Mouse (Mus musculus) neural tube, embryonic 14.5 days (tissue): ENCODE measurements around the gene Camk1d. TPM values are rescaled to one million over a fixed set of nuclear protein-coding genes. Genes with fewer than 3 reads are reported as not detected.
"Not testable (repeated sequence)": the region's sequence is repeated elsewhere in the genome, so short reads cannot be mapped to it uniquely, and the experiment has no call there.

Source experiments
- ATAC-seq: fragments of 200-750 bp; cut with Nextera tagmentation; 2 replicates; pipeline ENCODE4 v1.8.0; 2017; ENCODE audit warnings: low read depth, mild to moderate bottlenecking, moderate TSS enrichment, moderate library complexity
- H3K27ac ChIP-seq: fragments of 300-500 bp; sonication (generic); 2 replicates; pipeline ENCODE4 v1.5.1; 2014; ENCODE audit warnings: low read depth, mild to moderate bottlenecking, control low read depth, low read length, moderate library complexity, mixed read lengths
- H3K27me3 ChIP-seq: fragments of 300-500 bp; sonication (generic); 2 replicates; pipeline ENCODE4 v1.6.1; 2014; ENCODE audit warnings: low read length; ENCODE audit not compliant: control insufficient read depth, insufficient read depth
- H3K36me3 ChIP-seq: fragments of 300-500 bp; sonication (generic); 2 replicates; pipeline ENCODE4 v1.6.1; 2014; ENCODE audit warnings: low read length, mixed read lengths; ENCODE audit not compliant: control insufficient read depth, insufficient read depth
- H3K4me1 ChIP-seq: fragments of 300-500 bp; sonication (generic); 2 replicates; pipeline ENCODE4 v1.6.1; 2014; ENCODE audit warnings: low read length; ENCODE audit not compliant: control insufficient read depth, insufficient read depth
- H3K4me2 ChIP-seq: fragments of 300-500 bp; sonication (generic); 2 replicates; pipeline ENCODE4 v1.6.1; 2014; ENCODE audit warnings: mild to moderate bottlenecking, low read depth, low read length, control low read depth
- H3K4me3 ChIP-seq: fragments of 300-500 bp; sonication (generic); 2 replicates; pipeline ENCODE4 v1.5.1; 2014; ENCODE audit warnings: low read depth, low read length, control low read depth, mixed read lengths
- H3K9ac ChIP-seq: fragments of 300-500 bp; sonication (generic); replicated peaks from 2 replicates; pipeline ENCODE4 v1.6.1; 2014; ENCODE audit warnings: low read depth, mild to moderate bottlenecking, control low read depth, low read length, mixed read lengths
- H3K9me3 ChIP-seq: fragments of 300-500 bp; sonication (generic); 2 replicates; pipeline ENCODE4 v1.6.1; 2016; ENCODE audit warnings: low read length; ENCODE audit not compliant: control insufficient read depth
- WGBS: fragments of 180-500 bp; shearing (Covaris S2); extraction: QIAGEN DNeasy Blood & Tissue Kit; methylation state at CpG from one replicate; pipeline ENCODE4 v1.1.7; 2014; 5-methylcytosine and 5-hydroxymethylcytosine counted together
- polyA plus RNA-seq: library from polyadenylated mRNA; unstranded; fragments of >200 nt; fragmentation: Nextera tagmentation; extraction: Ambion mirVana; gene quantifications from 2 replicates; pipeline ENCODE4 v1.2.1, GENCODE M21; 2014

Camk1d gene
- polyA plus RNA-seq, 1 experiment from 2014 or later = 9.9 TPM

- Histone ChIP-seq H3K4me3 (no peak overlapping the region), H3K27ac (no peak overlapping the region), H3K36me3 (no peaks in the 10 kb centered on the region), H3K4me2 (no peak overlapping the region), H3K9ac (no peak overlapping the region), H3K9me3 (no peaks in the 10 kb centered on the region), H3K4me1 (no peaks in the 10 kb centered on the region), H3K27me3 (no peaks in the 10 kb centered on the region)
- 84% methylated on average over 3 of the region's 3 CpGs for WGBS
- no peak for ATAC-seq
Observed at GRCm38 (mm10) chr2:5605849-5606248, 108.5 kb downstream of the Camk1d start.

- H3K4me1 ChIP-seq = no peaks in the 10 kb centered on the region
- no peak overlapping the region for H3K4me3 ChIP-seq
- H3K27me3 ChIP-seq = no peaks in the 10 kb centered on the region
- H3K4me2 ChIP-seq = no peak overlapping the region
- no peaks in the 10 kb centered on the region for H3K9me3 ChIP-seq
- H3K9ac ChIP-seq = no peak overlapping the region
- 90% methylated on average over 1 of the region's 1 CpGs for WGBS
- no peak overlapping the region for H3K27ac ChIP-seq
- ATAC-seq = no peak
- H3K36me3 ChIP-seq = no peaks in the 10 kb centered on the region
Observed at GRCm38 (mm10) chr2:5602044-5602443, 112.3 kb downstream of the Camk1d start.

GRCm38 (mm10) chr2:5601243-5601642 is 113.1 kb downstream of the Camk1d start:
- H3K9me3 ChIP-seq, H3K4me1 ChIP-seq, H3K27me3 ChIP-seq, H3K36me3 ChIP-seq, H3K4me2 ChIP-seq, H3K9ac ChIP-seq, H3K4me3 ChIP-seq, H3K27ac ChIP-seq: not testable (repeated sequence)
- peak; percentile 45; the same call in 1 of the 2 replicates for ATAC-seq
- 2% methylated on average over 2 of the region's 2 CpGs for WGBS

DNA sequence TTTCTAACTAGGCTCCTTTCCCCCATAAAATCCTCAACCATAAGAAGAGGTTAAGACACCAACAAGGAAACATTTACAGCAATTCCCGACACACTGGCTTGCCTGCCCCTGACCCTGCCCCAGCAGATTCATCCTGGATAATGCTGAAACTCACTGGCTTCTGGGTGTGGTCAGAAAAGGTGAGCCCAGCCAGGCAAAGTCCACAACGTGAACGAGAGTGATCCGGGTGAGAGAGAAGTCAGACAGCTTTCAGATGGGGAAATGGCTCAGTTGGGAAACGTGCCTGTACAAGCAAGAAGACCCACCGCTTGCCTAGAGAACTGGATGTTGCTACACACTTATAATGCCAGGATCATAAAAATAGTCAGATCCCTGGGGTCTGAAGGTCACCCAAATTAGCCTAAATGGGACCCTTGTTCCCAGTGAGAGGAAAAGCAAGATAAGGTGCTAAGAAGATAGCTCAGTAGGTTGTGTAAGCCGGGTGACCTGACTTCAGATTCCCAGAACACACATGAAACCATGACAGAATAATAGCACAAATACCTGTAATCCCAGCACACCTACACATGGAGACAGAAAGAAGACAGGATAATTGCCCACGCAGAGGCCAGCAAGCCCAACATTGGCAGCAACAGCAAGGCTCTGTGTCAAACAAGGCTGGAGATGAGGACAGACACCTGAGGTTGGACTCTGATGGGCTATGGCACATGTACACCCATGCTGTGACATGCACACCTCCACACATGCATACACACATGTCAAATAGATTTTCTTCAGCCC is 113.9 kb downstream of the Camk1d start:
- no peak overlapping the region for H3K27ac ChIP-seq
- H3K4me1 ChIP-seq = no peaks in the 10 kb centered on the region
- H3K27me3 ChIP-seq = no peaks in the 10 kb centered on the region
- H3K9ac ChIP-seq = no peak overlapping the region
- H3K36me3 ChIP-seq = no peaks in the 10 kb centered on the region
- no peak for ATAC-seq
- no peaks in the 10 kb centered on the region for H3K9me3 ChIP-seq
- no peak overlapping the region for H3K4me2 ChIP-seq
- 81% methylated on average over 8 of the region's 8 CpGs for WGBS
- no peak overlapping the region for H3K4me3 ChIP-seq

- WGBS = 35% methylated on average over 4 of the region's 4 CpGs
- Histone ChIP-seq H3K27ac (no peak overlapping the region), H3K9me3 (no peaks in the 10 kb centered on the region), H3K4me1 (no peaks in the 10 kb centered on the region), H3K4me2 (no peak overlapping the region), H3K4me3 (no peak overlapping the region), H3K36me3 (no peaks in the 10 kb centered on the region), H3K9ac (no peak overlapping the region), H3K27me3 (no peaks in the 10 kb centered on the region)
- no peak for ATAC-seq
Observed at GRCm38 (mm10) chr2:5599713-5600112, 114.6 kb downstream of the Camk1d start.

- WGBS = 92% methylated on average over 5 of the region's 5 CpGs
- H3K27me3 ChIP-seq = no peaks in the 10 kb centered on the region
- H3K9ac ChIP-seq = no peak overlapping the region
- no peak overlapping the region for H3K4me3 ChIP-seq
- ATAC-seq = no peak
- no peaks in the 10 kb centered on the region for H3K9me3 ChIP-seq
- H3K4me1 ChIP-seq = no peaks in the 10 kb centered on the region
- H3K36me3 ChIP-seq = no peaks in the 10 kb centered on the region
- no peak overlapping the region for H3K4me2 ChIP-seq
- no peak overlapping the region for H3K27ac ChIP-seq
Observed at GRCm38 (mm10) chr2:5598533-5598932, 115.8 kb downstream of the Camk1d start.

- Histone ChIP-seq H3K9me3 (no peaks in the 10 kb centered on the region), H3K27ac (peak overlapping the region; percentile 34; the same call in 1 of the 2 replicates), H3K4me1 (no peaks in the 10 kb centered on the region), H3K4me2 (no peak overlapping the region), H3K9ac (0 out of 2 replicates have a peak overlapping the region, but pooled peaks have one; percentile 16), H3K36me3 (no peaks in the 10 kb centered on the region), H3K4me3 (no peak overlapping the region), H3K27me3 (no peaks in the 10 kb centered on the region)
- peak; percentile 31; the same call in 1 of the 2 replicates for ATAC-seq
- 20% methylated on average over 12 of the region's 12 CpGs for WGBS
Observed at GRCm38 (mm10) chr2:5596882-5597281, 117.4 kb downstream of the Camk1d start.

- H3K4me2 ChIP-seq = no peak overlapping the region
- H3K27me3 ChIP-seq = no peaks in the 10 kb centered on the region
- H3K4me3 ChIP-seq = no peak overlapping the region
- no peak; the same call in 1 of the 2 replicates for ATAC-seq
- H3K9me3 ChIP-seq = no peaks in the 10 kb centered on the region
- no peak overlapping the region for H3K9ac ChIP-seq
- 57% methylated on average over 8 of the region's 8 CpGs for WGBS
- H3K27ac ChIP-seq = no peak overlapping the region
- no peaks in the 10 kb centered on the region for H3K36me3 ChIP-seq
- H3K4me1 ChIP-seq = no peaks in the 10 kb centered on the region
Observed at GRCm38 (mm10) chr2:5595356-5596191, 118.7 kb downstream of the Camk1d start.
